Mouse (Mus musculus): ENCODE results near the gene Kalrn. TPM values are rescaled to one million over a fixed set of nuclear protein-coding genes. Genes with fewer than 3 reads are reported as not detected.
"Not testable (repeated sequence)": the region's sequence is repeated elsewhere in the genome, so short reads cannot be mapped to it uniquely, and the experiment has no call there.

The Kalrn gene
- polyA plus RNA-seq, 1 experiment from 2014 or later = 19.3 TPM

DNA sequence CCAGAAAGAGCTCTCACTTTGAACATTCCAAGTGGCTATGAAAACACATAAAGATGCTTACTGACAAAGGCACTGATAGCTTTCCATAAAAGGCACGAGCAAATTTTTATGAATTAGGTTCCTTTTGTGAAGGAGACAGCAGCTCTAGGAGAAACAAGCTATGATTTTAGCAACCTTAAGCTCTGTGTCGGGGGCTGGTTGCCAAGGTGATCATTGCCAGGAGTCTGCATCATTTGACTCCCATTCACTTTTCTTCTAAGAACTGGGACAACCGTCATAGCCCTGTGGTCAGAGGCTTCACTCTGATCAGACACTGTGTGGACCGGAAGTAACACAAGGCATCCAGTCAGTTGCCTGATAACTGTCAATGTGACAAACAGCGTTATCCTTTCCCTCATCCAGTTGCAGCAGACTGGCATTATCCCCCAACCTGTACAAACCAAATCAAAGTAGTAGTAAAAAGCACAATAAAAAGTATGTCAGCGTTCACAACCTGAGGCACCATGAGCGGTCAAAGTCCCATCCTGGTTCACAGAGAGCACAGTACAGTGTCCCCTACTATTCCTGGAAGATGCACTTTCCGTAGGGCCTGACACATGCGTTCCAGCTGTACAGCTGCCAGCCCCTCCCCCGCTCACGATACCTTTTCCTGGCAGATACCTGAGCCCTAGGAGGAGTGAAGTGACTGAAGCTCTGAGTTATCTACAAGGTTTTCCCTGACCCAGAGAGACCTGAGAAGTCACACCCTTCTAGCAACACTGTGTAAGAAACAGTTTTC lies 253.1 kb downstream of the Kalrn start:
- no peak overlapping the region for H3K4me3 ChIP-seq (replicated peaks)
- H3K27ac ChIP-seq = no peak overlapping the region
- no peaks in the 10 kb centered on the region for H3K36me3 ChIP-seq
- H3K4me1 ChIP-seq = no peaks in the 10 kb centered on the region
- 81% methylated on average over 11 of the region's 11 CpGs for WGBS
- no peak overlapping the region for H3K4me2 ChIP-seq
- no peaks in the 10 kb centered on the region for H3K27me3 ChIP-seq (replicated peaks)
- ATAC-seq (ENCODE audit: insufficient read depth, low FRiP score, low read depth) = no peak
- H3K9me3 ChIP-seq = no peaks in the 10 kb centered on the region
- no peak overlapping the region for H3K9ac ChIP-seq

- H3K4me1 ChIP-seq = no peaks in the 10 kb centered on the region
- no peak overlapping the region for H3K4me3 ChIP-seq (replicated peaks)
- no peak for ATAC-seq (ENCODE audit: insufficient read depth, low FRiP score, low read depth)
- H3K9ac ChIP-seq = no peak overlapping the region
- no peaks in the 10 kb centered on the region for H3K9me3 ChIP-seq
- H3K4me2 ChIP-seq = no peak overlapping the region
- no peaks in the 10 kb centered on the region for H3K27me3 ChIP-seq (replicated peaks)
- no peaks in the 10 kb centered on the region for H3K36me3 ChIP-seq
- 28% methylated on average over 3 of the region's 3 CpGs for WGBS
- H3K27ac ChIP-seq = no peak overlapping the region
Observed at GRCm38 (mm10) chr16:34317110-34317509, 256.2 kb downstream of the Kalrn start.

DNA sequence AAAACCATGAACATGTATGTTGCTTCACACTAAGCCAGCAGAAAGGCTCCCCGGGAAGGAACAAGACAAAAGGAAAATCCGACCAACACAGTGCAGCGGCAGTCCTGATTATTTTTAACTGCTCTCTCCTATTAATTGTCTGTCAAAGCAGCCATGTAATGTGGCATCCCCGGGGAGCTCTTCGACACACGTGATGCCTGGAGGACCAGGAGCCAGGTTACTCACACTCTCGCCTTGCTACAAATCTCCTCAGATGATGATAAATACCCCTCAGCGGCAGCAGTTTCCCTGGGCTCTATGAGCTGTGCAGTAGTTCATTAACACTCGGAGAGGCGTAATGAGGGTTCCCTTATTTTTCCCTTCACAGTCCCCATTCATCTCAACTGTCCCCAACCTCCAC lies 257.1 kb downstream of the Kalrn start:
- H3K4me2 ChIP-seq = no peak overlapping the region
- WGBS = 51% methylated on average over 10 of the region's 10 CpGs
- H3K4me3 ChIP-seq (replicated peaks) = no peak overlapping the region
- no peaks in the 10 kb centered on the region for H3K9me3 ChIP-seq
- H3K27me3 ChIP-seq (replicated peaks) = no peaks in the 10 kb centered on the region
- no peak overlapping the region for H3K9ac ChIP-seq
- ATAC-seq (ENCODE audit: insufficient read depth, low FRiP score, low read depth) = no peak
- H3K36me3 ChIP-seq = no peaks in the 10 kb centered on the region
- H3K27ac ChIP-seq = no peak overlapping the region
- no peaks in the 10 kb centered on the region for H3K4me1 ChIP-seq

DNA sequence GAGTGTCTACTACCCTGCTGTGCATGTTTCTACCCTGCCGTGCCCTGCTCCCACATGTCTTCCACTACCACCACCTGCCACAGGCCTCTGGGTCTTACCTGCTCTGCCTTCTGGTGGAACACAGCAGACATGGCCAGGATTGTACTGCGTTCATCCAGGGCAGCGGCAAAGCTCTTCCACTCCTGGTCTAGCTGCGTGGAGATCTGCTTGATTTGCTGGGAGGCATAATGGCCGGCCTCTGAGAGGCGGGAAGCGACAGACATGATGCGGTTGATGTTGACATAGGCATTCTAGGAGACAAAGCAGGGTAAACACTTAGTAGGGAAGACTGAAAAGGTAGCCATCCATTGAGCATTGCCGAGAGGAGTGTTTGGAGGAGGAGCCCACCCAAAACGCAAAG lies 259.3 kb downstream of the Kalrn start:
- Histone ChIP-seq H3K9ac (no peak overlapping the region), H3K9me3 (no peaks in the 10 kb centered on the region), H3K4me3 (replicated peaks) (no peak overlapping the region), H3K27me3 (replicated peaks) (no peaks in the 10 kb centered on the region), H3K4me2 (no peak overlapping the region), H3K27ac (no peak overlapping the region), H3K4me1 (no peaks in the 10 kb centered on the region), H3K36me3 (no peaks in the 10 kb centered on the region)
- no peak for ATAC-seq (ENCODE audit: insufficient read depth, low FRiP score, low read depth)
- 75% methylated on average over 10 of the region's 10 CpGs for WGBS

DNA sequence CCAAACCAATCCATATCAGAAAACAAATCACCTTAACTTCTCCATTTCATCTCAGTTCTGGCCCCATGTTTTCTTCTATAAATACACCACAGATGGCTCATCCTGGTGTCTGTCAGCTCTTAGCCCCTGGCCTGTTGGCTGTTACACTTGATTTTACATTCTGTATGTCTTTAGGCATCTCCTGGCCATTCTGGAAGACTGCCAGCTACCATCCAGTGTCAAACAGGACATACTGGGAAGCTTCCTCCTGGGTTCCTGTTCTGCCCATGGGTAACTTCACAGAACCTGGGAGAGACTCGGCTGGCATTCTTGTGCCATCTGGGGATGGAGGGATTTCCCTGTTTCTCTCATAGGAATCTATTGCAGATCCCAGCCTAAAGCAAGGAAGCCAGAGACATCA lies 261.8 kb downstream of the Kalrn start:
- H3K36me3 ChIP-seq = 0 out of 2 replicates have a peak, but pooled peaks cover 4% of the 10 kb centered on the region
- H3K4me3 ChIP-seq (replicated peaks) = no peak overlapping the region
- H3K9ac ChIP-seq = no peak overlapping the region
- no peaks in the 10 kb centered on the region for H3K27me3 ChIP-seq (replicated peaks)
- no peaks in the 10 kb centered on the region for H3K4me1 ChIP-seq
- WGBS = 86% methylated on average over 1 of the region's 1 CpGs
- ATAC-seq (ENCODE audit: insufficient read depth, low FRiP score, low read depth) = no peak
- H3K4me2 ChIP-seq = no peak overlapping the region
- H3K27ac ChIP-seq = no peak overlapping the region
- no peaks in the 10 kb centered on the region for H3K9me3 ChIP-seq

GRCm38 (mm10) chr16:34310363-34310762 lies 263.0 kb downstream of the Kalrn start:
- Histone ChIP-seq H3K27me3 (replicated peaks) (no peaks in the 10 kb centered on the region), H3K4me2 (no peak overlapping the region), H3K4me1 (no peaks in the 10 kb centered on the region), H3K4me3 (replicated peaks) (no peak overlapping the region), H3K36me3 (0 out of 2 replicates have a peak, but pooled peaks cover 4% of the 10 kb centered on the region), H3K27ac (no peak overlapping the region), H3K9me3 (no peaks in the 10 kb centered on the region), H3K9ac (no peak overlapping the region)
- no peak for ATAC-seq (ENCODE audit: insufficient read depth, low FRiP score, low read depth)
- 88% methylated on average over 8 of the region's 8 CpGs for WGBS

DNA sequence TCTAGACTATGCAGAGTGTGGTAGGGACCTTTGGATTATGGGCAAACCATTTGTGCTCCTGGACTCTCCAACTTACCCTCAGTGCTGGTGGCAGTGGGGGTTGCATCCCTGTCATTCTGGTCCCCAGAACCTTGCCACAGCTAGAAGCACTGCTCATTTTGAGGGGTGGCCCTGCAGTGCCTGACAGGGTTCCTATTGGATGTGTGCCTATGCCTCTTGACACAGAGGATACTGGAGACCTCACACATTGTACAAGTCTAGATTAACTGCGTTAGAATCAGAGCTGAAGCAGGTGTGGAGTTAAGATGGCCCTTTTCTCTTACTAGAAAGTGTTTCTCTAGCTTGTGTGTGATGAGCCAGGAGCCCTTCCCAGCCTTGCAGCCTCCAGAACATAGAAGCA lies 265.0 kb downstream of the Kalrn start:
- Histone ChIP-seq H3K4me3 (replicated peaks) (no peak overlapping the region), H3K9ac (no peak overlapping the region), H3K36me3 (0 out of 2 replicates have a peak, but pooled peaks cover 4% of the 10 kb centered on the region), H3K27me3 (replicated peaks) (no peaks in the 10 kb centered on the region), H3K4me2 (no peak overlapping the region), H3K9me3 (no peaks in the 10 kb centered on the region), H3K4me1 (no peaks in the 10 kb centered on the region), H3K27ac (no peak overlapping the region)
- no peak for ATAC-seq (ENCODE audit: insufficient read depth, low FRiP score, low read depth)
- WGBS = 80% methylated on average over 1 of the region's 1 CpGs

- Histone ChIP-seq H3K27ac (no peak overlapping the region), H3K4me3 (replicated peaks) (no peak overlapping the region), H3K4me1 (no peaks in the 10 kb centered on the region), H3K36me3 (0 out of 2 replicates have a peak, but pooled peaks cover 4% of the 10 kb centered on the region), H3K9ac (no peak overlapping the region), H3K9me3 (no peaks in the 10 kb centered on the region), H3K27me3 (replicated peaks) (no peaks in the 10 kb centered on the region), H3K4me2 (no peak overlapping the region)
- no peak for ATAC-seq (ENCODE audit: insufficient read depth, low FRiP score, low read depth)
- 65% methylated on average over 9 of the region's 9 CpGs for WGBS
Observed at GRCm38 (mm10) chr16:34307458-34307857, 265.9 kb downstream of the Kalrn start.

DNA sequence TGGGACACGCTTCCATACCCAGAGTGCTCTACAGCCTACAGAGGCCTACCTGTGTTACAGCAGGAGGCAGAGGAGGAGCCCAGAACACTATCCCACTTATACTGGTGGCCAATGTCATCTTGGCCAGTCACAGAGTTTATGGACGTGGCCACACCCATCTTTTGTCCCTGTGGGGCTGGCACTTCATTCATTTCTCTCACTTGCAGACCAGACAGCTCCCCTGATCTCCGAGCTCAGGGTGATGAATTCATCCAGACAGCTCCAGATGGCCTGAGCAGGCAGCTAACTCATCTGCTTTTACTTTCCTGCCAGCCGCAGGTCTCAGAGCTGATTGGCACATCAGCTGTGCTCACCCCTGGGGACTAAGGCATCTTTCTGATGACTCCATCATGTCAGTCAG lies 267.7 kb downstream of the Kalrn start:
- H3K27ac ChIP-seq = no peak overlapping the region
- H3K4me2 ChIP-seq = no peak overlapping the region
- no peak for ATAC-seq (ENCODE audit: insufficient read depth, low FRiP score, low read depth)
- no peak overlapping the region for H3K4me3 ChIP-seq (replicated peaks)
- no peaks in the 10 kb centered on the region for H3K27me3 ChIP-seq (replicated peaks)
- H3K9me3 ChIP-seq = no peaks in the 10 kb centered on the region
- 0 out of 2 replicates have a peak, but pooled peaks cover 4% of the 10 kb centered on the region for H3K36me3 ChIP-seq
- no peaks in the 10 kb centered on the region for H3K4me1 ChIP-seq
- H3K9ac ChIP-seq = no peak overlapping the region
- WGBS = 67% methylated on average over 4 of the region's 4 CpGs

- H3K27ac ChIP-seq; ATAC-seq (ENCODE audit: insufficient read depth, low FRiP score, low read depth); H3K4me1 ChIP-seq; H3K9ac ChIP-seq; H3K4me2 ChIP-seq; H3K9me3 ChIP-seq; H3K4me3 ChIP-seq (replicated peaks); H3K36me3 ChIP-seq; H3K27me3 ChIP-seq (replicated peaks): not testable (repeated sequence)
- WGBS = 76% methylated on average over 4 of the region's 4 CpGs
Observed at GRCm38 (mm10) chr16:34303818-34304217, 269.5 kb downstream of the Kalrn start.

- Histone ChIP-seq H3K27me3 (replicated peaks) (no peaks in the 10 kb centered on the region), H3K36me3 (0 out of 2 replicates have a peak, but pooled peaks cover 4% of the 10 kb centered on the region), H3K9me3 (no peaks in the 10 kb centered on the region), H3K4me1 (no peaks in the 10 kb centered on the region), H3K9ac (no peak overlapping the region), H3K4me2 (no peak overlapping the region), H3K4me3 (replicated peaks) (no peak overlapping the region), H3K27ac (no peak overlapping the region)
- WGBS = 77% methylated on average over 1 of the region's 1 CpGs
- ATAC-seq (ENCODE audit: insufficient read depth, low FRiP score, low read depth) = no peak
Observed at GRCm38 (mm10) chr16:34302503-34302902, 270.8 kb downstream of the Kalrn start.

DNA sequence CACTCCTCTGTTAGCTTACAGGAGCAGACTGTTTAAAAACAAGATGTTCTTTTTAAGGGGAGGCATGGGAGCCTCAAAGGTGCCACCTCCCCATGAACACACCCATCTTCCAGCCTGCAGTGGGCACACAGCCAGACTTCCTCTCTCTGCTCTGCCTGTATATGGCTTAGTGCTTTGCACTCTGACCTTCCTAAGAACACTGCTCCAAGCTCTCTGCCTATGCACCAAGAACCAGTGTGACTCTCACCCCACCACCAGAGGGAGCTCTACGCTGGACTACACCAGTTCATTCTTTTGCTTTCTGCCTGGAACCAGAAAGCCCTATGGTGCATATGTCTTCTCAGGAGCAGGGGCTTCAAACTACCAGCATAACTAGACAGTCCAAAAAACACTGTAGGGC lies 271.3 kb downstream of the Kalrn start:
- 83% methylated on average over 1 of the region's 1 CpGs for WGBS
- no peaks in the 10 kb centered on the region for H3K27me3 ChIP-seq (replicated peaks)
- no peak overlapping the region for H3K4me2 ChIP-seq
- H3K4me1 ChIP-seq = no peaks in the 10 kb centered on the region
- no peaks in the 10 kb centered on the region for H3K9me3 ChIP-seq
- no peak overlapping the region for H3K27ac ChIP-seq
- no peak overlapping the region for H3K4me3 ChIP-seq (replicated peaks)
- H3K9ac ChIP-seq = no peak overlapping the region
- no peaks in the 10 kb centered on the region for H3K36me3 ChIP-seq
- ATAC-seq (ENCODE audit: insufficient read depth, low FRiP score, low read depth) = no peak

GRCm38 (mm10) chr16:34299226-34299625 lies 274.1 kb downstream of the Kalrn start:
- Histone ChIP-seq H3K9me3 (no peaks in the 10 kb centered on the region), H3K4me1 (no peaks in the 10 kb centered on the region), H3K27me3 (replicated peaks) (no peaks in the 10 kb centered on the region), H3K4me2 (no peak overlapping the region), H3K27ac (no peak overlapping the region), H3K9ac (no peak overlapping the region), H3K4me3 (replicated peaks) (no peak overlapping the region), H3K36me3 (no peaks in the 10 kb centered on the region)
- WGBS = 70% methylated on average over 2 of the region's 2 CpGs
- ATAC-seq (ENCODE audit: insufficient read depth, low FRiP score, low read depth) = no peak

Measured in stomach, embryonic 15.5 days (tissue).